Comparison of ENCODE assay signal across 8 mouse cellular contexts in the genomic region with DNA sequence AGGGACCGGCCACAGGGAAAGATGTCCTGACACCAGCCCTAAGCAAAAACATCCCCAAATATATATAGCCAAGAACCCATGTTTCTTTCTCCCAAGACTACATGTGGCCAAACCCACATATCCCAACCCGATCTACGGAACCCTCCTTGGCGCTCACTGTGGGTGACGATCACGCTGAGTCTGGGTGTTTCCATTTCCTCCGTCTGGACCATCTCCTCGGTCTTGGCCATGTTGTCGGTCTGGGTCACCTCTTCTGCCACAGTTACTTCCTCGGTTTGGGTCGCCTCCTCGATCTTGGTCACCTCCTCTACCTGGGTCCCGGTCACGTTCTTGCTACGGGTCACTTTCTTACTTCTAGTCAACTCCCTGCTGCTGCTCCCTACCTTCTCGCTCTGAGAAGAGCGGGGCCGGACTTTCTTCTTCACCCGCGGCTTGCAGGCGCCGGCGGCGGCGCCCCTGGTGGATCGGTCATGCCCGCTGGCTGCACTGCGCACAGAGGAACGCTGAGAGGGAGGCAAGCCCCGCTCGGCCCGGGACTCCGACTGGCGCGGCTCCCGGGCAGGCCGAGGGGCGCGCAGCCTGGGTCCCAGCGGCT. TPM values are rescaled to one million over a fixed set of nuclear protein-coding genes. Genes with fewer than 3 reads are reported as not detected.
DNase-seq lines count a peak whose midpoint lies in the region; ATAC-seq and TF ChIP-seq lines count a peak whose summit lies in the region.

No protein-coding gene starts in this region.

- peak; percentile 65 for ATAC-seq in lung, postnatal 0 days
- peak; percentile 86 for ATAC-seq in hindbrain, embryonic 15.5 days (ENCODE audit: low FRiP score, low read depth)
- ATAC-seq in midbrain, embryonic 11.5 days (ENCODE audit: low FRiP score) = no peak; the same call in 1 of the 2 replicates

- peaks cover 7% of the 10 kb centered on the region; the same call in 1 of the 2 replicates for H3K36me3 ChIP-seq in lung, postnatal 0 days (ENCODE audit: insufficient read depth, low read length)
- peaks cover 64% of the 10 kb centered on the region for H3K36me3 ChIP-seq in embryonic facial prominence, embryonic 10.5 days (replicated peaks)
- H3K36me3 ChIP-seq in hindbrain, embryonic 15.5 days = peaks cover 25% of the 10 kb centered on the region
- peaks cover 14% of the 10 kb centered on the region for H3K36me3 ChIP-seq in midbrain, embryonic 11.5 days (ENCODE audit: control insufficient read depth, insufficient read depth, low read length)

- no peaks in the 10 kb centered on the region for H3K27me3 ChIP-seq in lung, postnatal 0 days (replicated peaks; ENCODE audit: insufficient read depth, low read length)
- H3K27me3 ChIP-seq in embryonic facial prominence, embryonic 10.5 days (replicated peaks; ENCODE audit: low read depth, poor library complexity, severe bottlenecking) = no peaks in the 10 kb centered on the region
- no peaks in the 10 kb centered on the region for H3K27me3 ChIP-seq in hindbrain, embryonic 15.5 days
- no peaks in the 10 kb centered on the region for H3K27me3 ChIP-seq in midbrain, embryonic 11.5 days (ENCODE audit: control insufficient read depth, insufficient read depth, low read length)

- no peak for TF ChIP-seq EP300 in lung, postnatal 0 days (IDR thresholded peaks at IDR 0.05)

- H3K9ac ChIP-seq in lung, postnatal 0 days (replicated peaks; ENCODE audit: low read depth) = peak overlapping the region; percentile 80
- H3K9ac ChIP-seq in hindbrain, embryonic 15.5 days = peak overlapping the region; percentile 81
- H3K9ac ChIP-seq in midbrain, embryonic 11.5 days (ENCODE audit: low read length) = peak overlapping the region; percentile 87

- H3K9me3 ChIP-seq in lung, postnatal 0 days (ENCODE audit: low read length) = no peaks in the 10 kb centered on the region
- H3K9me3 ChIP-seq in embryonic facial prominence, embryonic 10.5 days = no peaks in the 10 kb centered on the region
- no peaks in the 10 kb centered on the region for H3K9me3 ChIP-seq in hindbrain, embryonic 15.5 days
- H3K9me3 ChIP-seq in midbrain, embryonic 11.5 days (ENCODE audit: control insufficient read depth, low read length) = no peaks in the 10 kb centered on the region

- DNase-seq in lung, postnatal 0 days (ENCODE audit: low spot score) = peak; percentile 53
- no peak for DNase-seq in lung, postnatal 4 days
- no peak for DNase-seq in embryonic facial prominence, embryonic 10.5 days (ENCODE audit: low spot score)
- DNase-seq in midbrain, embryonic 11.5 days (ENCODE audit: low spot score, missing footprints) = peak; percentile 97
- DNase-seq in urinary bladder, postnatal 4 days (ENCODE audit: low spot score in 2 of 2) = no peak
- no peak for DNase-seq in urinary bladder, postnatal 36 days (ENCODE audit: low spot score in 2 of 2)
- DNase-seq in T-cell, adult 2 months (ENCODE audit: low spot score) = no peak

- H3K4me1 ChIP-seq in lung, postnatal 0 days (ENCODE audit: insufficient read depth, low read depth, low read length) = peaks cover 15% of the 10 kb centered on the region
- peaks cover 25% of the 10 kb centered on the region for H3K4me1 ChIP-seq in embryonic facial prominence, embryonic 10.5 days
- peaks cover 31% of the 10 kb centered on the region for H3K4me1 ChIP-seq in hindbrain, embryonic 15.5 days (replicated peaks)
- peaks cover 17% of the 10 kb centered on the region for H3K4me1 ChIP-seq in midbrain, embryonic 11.5 days (ENCODE audit: control insufficient read depth, insufficient read depth, low read length)

- under 1% methylated on average over 40 of the region's 40 CpGs for WGBS in lung, postnatal 0 days
- WGBS in embryonic facial prominence, embryonic 10.5 days = under 1% methylated on average over 40 of the region's 40 CpGs
- under 1% methylated on average over 35 of the region's 40 CpGs for WGBS in hindbrain, embryonic 15.5 days
- WGBS in midbrain, embryonic 11.5 days = under 1% methylated on average over 40 of the region's 40 CpGs

- peak; percentile 46 for TF ChIP-seq CTCF in lung, postnatal 0 days (IDR thresholded peaks at IDR 0.05)

- H3K27ac ChIP-seq in lung, postnatal 0 days (ENCODE audit: low read length) = peak overlapping the region; percentile 95
- peak overlapping the region; percentile 93 for H3K27ac ChIP-seq in embryonic facial prominence, embryonic 10.5 days (replicated peaks)
- peak overlapping the region; percentile 88 for H3K27ac ChIP-seq in hindbrain, embryonic 15.5 days (replicated peaks)
- peak overlapping the region; percentile 82 for H3K27ac ChIP-seq in midbrain, embryonic 11.5 days (ENCODE audit: low read depth, low read length)

- peak overlapping the region; percentile 73 for H3K4me2 ChIP-seq in lung, postnatal 0 days (replicated peaks; ENCODE audit: low read depth, low read length)
- H3K4me2 ChIP-seq in hindbrain, embryonic 15.5 days = peak overlapping the region; percentile 72
- peak overlapping the region; percentile 73 for H3K4me2 ChIP-seq in midbrain, embryonic 11.5 days

- peak overlapping the region; percentile 88 for H3K4me3 ChIP-seq in lung, postnatal 0 days (ENCODE audit: low read depth, low read length)
- peak overlapping the region; percentile 91 for H3K4me3 ChIP-seq in embryonic facial prominence, embryonic 10.5 days
- H3K4me3 ChIP-seq in hindbrain, embryonic 15.5 days = peak overlapping the region; percentile 87
- H3K4me3 ChIP-seq in midbrain, embryonic 11.5 days (ENCODE audit: low read depth, low read length) = peak overlapping the region; percentile 84

RNA-seq across cellular contexts. Expression of gene Bag1, which starts 0.4 kb away (rescaled TPM):
- polyA plus RNA-seq in lung, postnatal 0 days (2015; fragmentation: Nextera tagmentation; extraction: Ambion mirVana) = 231 and 234 TPM in 2 replicates
- 210 and 219 TPM in 2 replicates for polyA plus RNA-seq in embryonic facial prominence, embryonic 10.5 days (2016; fragmentation: Nextera tagmentation; extraction: Ambion mirVana)
- polyA plus RNA-seq in hindbrain, embryonic 15.5 days (2015; fragmentation: Nextera tagmentation; extraction: Ambion mirVana) = 181 and 203 TPM in 2 replicates
- 233 and 247 TPM in 2 replicates for polyA plus RNA-seq in midbrain, embryonic 11.5 days (2014; fragmentation: Nextera tagmentation; extraction: Ambion mirVana)

RNA-seq across cellular contexts. Expression of gene Chmp5, which starts 0.5 kb away (rescaled TPM):
- 150 and 159 TPM in 2 replicates for polyA plus RNA-seq in lung, postnatal 0 days (2015; fragmentation: Nextera tagmentation; extraction: Ambion mirVana)
- 91.0 and 93.4 TPM in 2 replicates for polyA plus RNA-seq in embryonic facial prominence, embryonic 10.5 days (2016; fragmentation: Nextera tagmentation; extraction: Ambion mirVana)
- polyA plus RNA-seq in hindbrain, embryonic 15.5 days (2015; fragmentation: Nextera tagmentation; extraction: Ambion mirVana) = 150 and 157 TPM in 2 replicates
- polyA plus RNA-seq in midbrain, embryonic 11.5 days (2014; fragmentation: Nextera tagmentation; extraction: Ambion mirVana) = 159 and 169 TPM in 2 replicates

RNA-seq across cellular contexts. Expression of gene Nfx1, which starts 23.0 kb away (rescaled TPM):
- polyA plus RNA-seq in lung, postnatal 0 days (2015; fragmentation: Nextera tagmentation; extraction: Ambion mirVana) = 31.7 and 34.5 TPM in 2 replicates
- 101 and 103 TPM in 2 replicates for polyA plus RNA-seq in embryonic facial prominence, embryonic 10.5 days (2016; fragmentation: Nextera tagmentation; extraction: Ambion mirVana)
- 100 and 106 TPM in 2 replicates for polyA plus RNA-seq in hindbrain, embryonic 15.5 days (2015; fragmentation: Nextera tagmentation; extraction: Ambion mirVana)
- 89.5 and 94.0 TPM in 2 replicates for polyA plus RNA-seq in midbrain, embryonic 11.5 days (2014; fragmentation: Nextera tagmentation; extraction: Ambion mirVana)

RNA-seq across cellular contexts. Expression of gene Spink4, which starts 27.8 kb away (rescaled TPM):
- 3.5 and 4.6 TPM in 2 replicates for polyA plus RNA-seq in lung, postnatal 0 days (2015; fragmentation: Nextera tagmentation; extraction: Ambion mirVana)
- polyA plus RNA-seq in embryonic facial prominence, embryonic 10.5 days (2016; fragmentation: Nextera tagmentation; extraction: Ambion mirVana) = not detected in 2 replicates
- not detected in 2 replicates for polyA plus RNA-seq in hindbrain, embryonic 15.5 days (2015; fragmentation: Nextera tagmentation; extraction: Ambion mirVana)
- polyA plus RNA-seq in midbrain, embryonic 11.5 days (2014; fragmentation: Nextera tagmentation; extraction: Ambion mirVana) = not detected in 2 replicates

Comparison
In these comparisons a context has a peak if more than half of its experiments do, and no peak if none do; other contexts are left out.
1. DNase-seq: peak in lung, postnatal 0 days (single experiment) and midbrain, embryonic 11.5 days (single experiment); none in lung, postnatal 4 days (0 of 2), embryonic facial prominence, embryonic 10.5 days (single experiment), urinary bladder, postnatal 4 days (0 of 2), urinary bladder, postnatal 36 days (0 of 2) and T-cell, adult 2 months (single experiment).
2. Peak in every context shown above with its lines, with median percentiles within 50 percentile points of each other: H3K27ac ChIP-seq, H3K4me2 ChIP-seq, H3K4me3 ChIP-seq and H3K9ac ChIP-seq.